Mouse (Mus musculus) liver, embryonic 12.5 days (tissue): ENCODE measurements around the gene Strip1. TPM values are rescaled to one million over a fixed set of nuclear protein-coding genes. Genes with fewer than 3 reads are reported as not detected.

ENCODE experiments used
- ATAC-seq: fragments of 200-750 bp; cut with Nextera tagmentation; 2 replicates; pipeline ENCODE4 v1.8.0; 2017; ENCODE audit warnings: moderate number of reproducible peaks, mild to moderate bottlenecking, moderate library complexity
- H3K27ac ChIP-seq: fragments of 300-500 bp; sonication (generic); 2 replicates; pipeline ENCODE4 v1.5.1; 2016; ENCODE audit warnings: mild to moderate bottlenecking
- H3K27me3 ChIP-seq: fragments of 300-500 bp; sonication (generic); replicated peaks from 2 replicates; pipeline ENCODE4 v1.6.1; 2016; ENCODE audit warnings: mild to moderate bottlenecking, moderate library complexity
- H3K36me3 ChIP-seq: fragments of 300-500 bp; sonication (generic); 2 replicates; pipeline ENCODE4 v1.6.1; 2016; ENCODE audit warnings: mild to moderate bottlenecking, moderate library complexity
- H3K4me1 ChIP-seq: fragments of 300-500 bp; sonication (generic); 2 replicates; pipeline ENCODE4 v1.6.1; 2016
- H3K4me2 ChIP-seq: fragments of 300-500 bp; sonication (generic); 2 replicates; pipeline ENCODE4 v1.6.1; 2016; ENCODE audit warnings: mild to moderate bottlenecking, moderate library complexity
- H3K4me3 ChIP-seq: fragments of 300-500 bp; sonication (generic); 2 replicates; pipeline ENCODE4 v1.5.1; 2016; ENCODE audit warnings: mild to moderate bottlenecking, moderate library complexity
- H3K9ac ChIP-seq: fragments of 300-500 bp; sonication (generic); 2 replicates; pipeline ENCODE4 v1.6.1; 2016; ENCODE audit warnings: mild to moderate bottlenecking, moderate library complexity
- H3K9me3 ChIP-seq: fragments of 300-500 bp; sonication (generic); replicated peaks from 2 replicates; pipeline ENCODE4 v1.6.1; 2016; ENCODE audit warnings: mild to moderate bottlenecking, moderate library complexity
- WGBS: fragments of 180-500 bp; shearing (Covaris S2); methylation state at CpG from one replicate; pipeline ENCODE4 v1.1.7; 2016; ENCODE audit not compliant: insufficient replicate concordance; 5-methylcytosine and 5-hydroxymethylcytosine counted together
- polyA plus RNA-seq: library from polyadenylated mRNA; unstranded; fragments of >200 nt; fragmentation: Nextera tagmentation; extraction: Ambion mirVana; gene quantifications from 2 replicates; pipeline ENCODE4 v1.2.1, GENCODE M21; 2016

Gene Strip1
- polyA plus RNA-seq: 17.0 and 19.0 TPM in 2 replicates

DNA sequence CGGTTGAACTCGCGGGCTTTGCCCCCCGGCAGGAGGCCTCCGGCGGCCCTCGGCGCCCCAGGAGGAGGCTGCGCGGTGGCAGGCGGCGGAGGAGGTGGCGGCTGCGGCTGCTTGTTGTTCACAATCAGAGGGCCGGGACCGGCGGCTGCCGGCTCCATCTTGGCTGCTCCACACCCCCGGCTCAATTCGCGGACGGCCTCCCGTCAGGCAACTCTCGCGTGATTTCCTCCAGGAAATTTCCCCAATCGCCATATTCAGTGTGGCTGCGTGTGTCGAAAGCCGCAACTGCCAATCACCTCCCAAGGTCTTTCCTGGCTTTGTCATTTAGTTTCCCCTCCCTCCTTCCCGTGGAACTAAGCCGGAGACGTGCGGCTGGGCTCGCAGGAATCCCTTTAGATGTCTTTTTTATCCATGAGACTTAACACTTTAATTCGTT is at the start of gene Strip1:
Strip1 (minus strand) TSS at position 172 of the 436 bp plus-strand sequence.
- Histone ChIP-seq H3K27me3 (no peaks in the 10 kb centered on the region), H3K9ac (peak within 1 kb of the TSS; percentile 95), H3K36me3 (peaks cover 16% of the 10 kb centered on the region), H3K4me1 (peaks cover 15% of the 10 kb centered on the region), H3K27ac (peak within 1 kb of the TSS; percentile 80), H3K4me2 (peak within 1 kb of the TSS; percentile 94), H3K9me3 (no peaks in the 10 kb centered on the region), H3K4me3 (peak within 1 kb of the TSS; percentile 99)
- WGBS: under 1% methylated on average over 35 of the region's 35 CpGs
- ATAC-seq: peak; percentile 95

- peaks cover 21% of the 10 kb centered on the region for H3K36me3 ChIP-seq
- H3K27me3 ChIP-seq: no peaks in the 10 kb centered on the region
- no peaks in the 10 kb centered on the region for H3K9me3 ChIP-seq
- ATAC-seq: no peak
- H3K9ac ChIP-seq: no peak overlapping the region
- WGBS: 68% methylated on average over 7 of the region's 7 CpGs
- H3K4me3 ChIP-seq: no peak overlapping the region
- no peak overlapping the region for H3K27ac ChIP-seq
- H3K4me1 ChIP-seq: peaks cover 26% of the 10 kb centered on the region
- H3K4me2 ChIP-seq: no peak overlapping the region
These were observed 49.5 kb upstream of the Strip1 start for GRCm38 (mm10) chr3:107680790-107681576.

- H3K27ac ChIP-seq: no peak overlapping the region
- H3K4me1 ChIP-seq: no peaks in the 10 kb centered on the region
- no peak overlapping the region for H3K4me2 ChIP-seq
- peaks cover 91% of the 10 kb centered on the region for H3K36me3 ChIP-seq
- no peak overlapping the region for H3K4me3 ChIP-seq
- no peak for ATAC-seq
- no peak overlapping the region for H3K9ac ChIP-seq
- WGBS: 78% methylated on average over 2 of the region's 2 CpGs
- H3K9me3 ChIP-seq: no peaks in the 10 kb centered on the region
- H3K27me3 ChIP-seq: no peaks in the 10 kb centered on the region
These were observed 40.0 kb upstream of the Strip1 start for GRCm38 (mm10) chr3:107671509-107671908.

- no peaks in the 10 kb centered on the region for H3K9me3 ChIP-seq
- no peaks in the 10 kb centered on the region for H3K4me1 ChIP-seq
- 68% methylated on average over 4 of the region's 4 CpGs for WGBS
- H3K4me3 ChIP-seq: no peak overlapping the region
- H3K27me3 ChIP-seq: no peaks in the 10 kb centered on the region
- H3K36me3 ChIP-seq: peaks cover 92% of the 10 kb centered on the region
- no peak for ATAC-seq
- no peak overlapping the region for H3K4me2 ChIP-seq
- no peak overlapping the region for H3K9ac ChIP-seq
- no peak overlapping the region for H3K27ac ChIP-seq
These were observed 39.0 kb upstream of the Strip1 start for GRCm38 (mm10) chr3:107670500-107670899.

GRCm38 (mm10) chr3:107668786-107669185 is 37.3 kb upstream of the Strip1 start:
- no peak overlapping the region for H3K4me2 ChIP-seq
- H3K4me3 ChIP-seq: no peak overlapping the region
- no peak overlapping the region for H3K27ac ChIP-seq
- H3K9ac ChIP-seq: no peak overlapping the region
- no peaks in the 10 kb centered on the region for H3K27me3 ChIP-seq
- peaks cover 92% of the 10 kb centered on the region for H3K36me3 ChIP-seq
- ATAC-seq: no peak
- no peaks in the 10 kb centered on the region for H3K9me3 ChIP-seq
- no peaks in the 10 kb centered on the region for H3K4me1 ChIP-seq
- WGBS: 84% methylated on average over 7 of the region's 7 CpGs

DNA sequence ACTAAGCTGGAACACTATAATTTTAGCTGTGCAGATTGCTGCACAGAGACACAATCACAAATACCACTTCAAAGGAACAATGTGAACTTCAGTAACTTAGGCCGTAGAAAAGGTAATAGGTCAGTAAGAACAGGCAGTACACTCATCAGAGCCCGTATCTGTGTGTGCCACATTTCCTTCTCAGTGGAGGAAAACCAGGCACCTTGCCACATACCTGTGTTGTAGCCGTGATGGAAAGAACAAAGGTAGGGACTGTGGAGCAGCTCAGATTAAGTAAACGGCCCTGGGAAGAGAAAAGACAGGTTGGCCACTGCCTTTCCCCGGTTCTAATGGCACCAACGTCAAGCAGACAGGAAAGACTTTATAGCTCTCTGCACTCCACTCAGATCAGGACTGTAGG is 35.9 kb upstream of the Strip1 start:
- WGBS: 82% methylated on average over 6 of the region's 6 CpGs
- Histone ChIP-seq H3K4me3 (no peak overlapping the region), H3K4me2 (no peak overlapping the region), H3K27me3 (no peaks in the 10 kb centered on the region), H3K9ac (no peak overlapping the region), H3K4me1 (no peaks in the 10 kb centered on the region), H3K9me3 (no peaks in the 10 kb centered on the region), H3K27ac (no peak overlapping the region), H3K36me3 (peaks cover 96% of the 10 kb centered on the region)
- no peak for ATAC-seq

- H3K4me2 ChIP-seq: no peak overlapping the region
- no peaks in the 10 kb centered on the region for H3K27me3 ChIP-seq
- H3K36me3 ChIP-seq: peaks cover 96% of the 10 kb centered on the region
- H3K4me3 ChIP-seq: no peak overlapping the region
- H3K9me3 ChIP-seq: no peaks in the 10 kb centered on the region
- H3K27ac ChIP-seq: no peak overlapping the region
- no peak overlapping the region for H3K9ac ChIP-seq
- H3K4me1 ChIP-seq: no peaks in the 10 kb centered on the region
- ATAC-seq: no peak
- 81% methylated on average over 1 of the region's 1 CpGs for WGBS
These were observed 33.1 kb upstream of the Strip1 start for GRCm38 (mm10) chr3:107664641-107665040.

DNA sequence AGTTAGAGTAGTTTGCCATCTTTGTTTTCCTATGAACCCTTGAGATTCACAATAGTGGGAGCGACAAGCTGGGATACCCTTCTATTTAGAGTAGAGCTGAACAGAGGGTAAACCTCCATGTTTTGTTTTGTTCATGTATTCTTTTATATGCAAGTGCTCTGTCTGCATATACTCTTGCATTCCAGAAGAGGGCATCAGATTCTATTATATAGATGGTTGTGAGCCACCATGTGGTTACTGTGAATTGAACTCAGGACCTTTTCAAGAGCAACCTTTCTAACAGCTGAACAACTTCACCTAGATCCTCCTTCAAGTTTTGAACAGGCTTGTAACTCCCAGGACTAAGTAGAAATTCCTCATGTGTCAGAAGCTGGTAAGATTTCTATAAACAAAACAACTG is 27.5 kb upstream of the Strip1 start:
- no peak overlapping the region for H3K4me2 ChIP-seq
- H3K9me3 ChIP-seq: no peaks in the 10 kb centered on the region
- no peaks in the 10 kb centered on the region for H3K27me3 ChIP-seq
- H3K9ac ChIP-seq: no peak overlapping the region
- H3K36me3 ChIP-seq: peaks cover 43% of the 10 kb centered on the region
- 81% methylated on average over 1 of the region's 1 CpGs for WGBS
- ATAC-seq: no peak
- H3K4me1 ChIP-seq: no peaks in the 10 kb centered on the region
- no peak overlapping the region for H3K27ac ChIP-seq
- H3K4me3 ChIP-seq: no peak overlapping the region

GRCm38 (mm10) chr3:107656888-107657287 is 25.4 kb upstream of the Strip1 start:
- 58% methylated on average over 4 of the region's 4 CpGs for WGBS
- H3K9me3 ChIP-seq: no peaks in the 10 kb centered on the region
- no peak overlapping the region for H3K4me3 ChIP-seq
- H3K4me1 ChIP-seq: no peaks in the 10 kb centered on the region
- no peak for ATAC-seq
- no peaks in the 10 kb centered on the region for H3K27me3 ChIP-seq
- peaks cover 23% of the 10 kb centered on the region for H3K36me3 ChIP-seq
- no peak overlapping the region for H3K27ac ChIP-seq
- H3K4me2 ChIP-seq: no peak overlapping the region
- H3K9ac ChIP-seq: no peak overlapping the region

GRCm38 (mm10) chr3:107656151-107656550 is 24.7 kb upstream of the Strip1 start:
- H3K9me3 ChIP-seq: no peaks in the 10 kb centered on the region
- H3K27ac ChIP-seq: no peak overlapping the region
- ATAC-seq: no peak
- no peaks in the 10 kb centered on the region for H3K4me1 ChIP-seq
- no peak overlapping the region for H3K4me3 ChIP-seq
- no peaks in the 10 kb centered on the region for H3K27me3 ChIP-seq
- no peak overlapping the region for H3K9ac ChIP-seq
- no peak overlapping the region for H3K4me2 ChIP-seq
- peaks cover 18% of the 10 kb centered on the region for H3K36me3 ChIP-seq
- 83% methylated on average over 2 of the region's 2 CpGs for WGBS

DNA sequence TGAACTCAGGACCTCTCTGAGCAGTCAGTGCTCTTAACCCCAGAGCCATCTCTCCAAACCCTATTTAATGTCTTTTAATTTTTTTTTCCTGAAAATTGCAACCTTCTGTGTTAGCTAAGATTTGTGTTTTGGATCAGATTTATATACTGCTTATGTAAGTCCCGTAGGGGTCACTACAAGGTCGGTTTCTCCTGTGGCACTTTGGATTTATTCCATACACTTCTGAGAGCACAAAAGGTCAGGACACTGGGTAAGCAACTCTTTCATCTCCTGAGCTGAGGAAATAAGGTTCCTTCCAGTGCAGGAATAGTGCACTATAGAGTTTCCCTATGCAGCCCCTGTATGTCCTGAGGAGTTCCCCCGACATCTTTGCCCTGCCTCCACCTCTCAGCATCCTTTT is 24.0 kb upstream of the Strip1 start:
- peaks cover 12% of the 10 kb centered on the region for H3K36me3 ChIP-seq
- no peaks in the 10 kb centered on the region for H3K9me3 ChIP-seq
- no peak overlapping the region for H3K4me2 ChIP-seq
- H3K27me3 ChIP-seq: no peaks in the 10 kb centered on the region
- no peak overlapping the region for H3K27ac ChIP-seq
- WGBS: 69% methylated on average over 3 of the region's 3 CpGs
- no peaks in the 10 kb centered on the region for H3K4me1 ChIP-seq
- ATAC-seq: no peak
- H3K4me3 ChIP-seq: no peak overlapping the region
- H3K9ac ChIP-seq: no peak overlapping the region

- ATAC-seq: no peak
- Histone ChIP-seq H3K27ac (no peak overlapping the region), H3K4me1 (no peaks in the 10 kb centered on the region), H3K4me2 (no peak overlapping the region), H3K4me3 (no peak overlapping the region), H3K27me3 (no peaks in the 10 kb centered on the region), H3K9ac (no peak overlapping the region), H3K9me3 (no peaks in the 10 kb centered on the region), H3K36me3 (peaks cover 5% of the 10 kb centered on the region)
- WGBS: 60% methylated on average over 3 of the region's 3 CpGs
These were observed 23.4 kb upstream of the Strip1 start for GRCm38 (mm10) chr3:107654861-107655260.

GRCm38 (mm10) chr3:107652968-107653367 is 21.5 kb upstream of the Strip1 start:
- 77% methylated on average over 3 of the region's 3 CpGs for WGBS
- Histone ChIP-seq H3K4me2 (no peak overlapping the region), H3K36me3 (no peaks in the 10 kb centered on the region), H3K27ac (no peak overlapping the region), H3K4me1 (no peaks in the 10 kb centered on the region), H3K27me3 (no peaks in the 10 kb centered on the region), H3K4me3 (no peak overlapping the region), H3K9me3 (no peaks in the 10 kb centered on the region), H3K9ac (no peak overlapping the region)
- no peak for ATAC-seq
